Mouse (Mus musculus) ES-E14 (cell line): ENCODE data around the gene Dand5. TPM values are rescaled to one million over a fixed set of nuclear protein-coding genes. Genes with fewer than 3 reads are reported as not detected.

Experiments
- DNase-seq: peaks from one replicate; pipeline ENCODE4 v3.0.0-alpha.2; 2013; ENCODE audit warnings: low read depth, low spot score
- H3K27ac ChIP-seq: 2 replicates; pipeline ENCODE4 v1.5.1; 2012; ENCODE audit warnings: low read depth, mild to moderate bottlenecking, low read length, moderate library complexity, mixed read lengths; ENCODE audit not compliant: poor library complexity, insufficient read depth, severe bottlenecking
- H3K36me3 ChIP-seq: 2 replicates; pipeline ENCODE4 v1.6.1; 2012; ENCODE audit warnings: mild to moderate bottlenecking, low read length, moderate library complexity, mixed read lengths; ENCODE audit not compliant: control insufficient read depth, poor library complexity, insufficient read depth, severe bottlenecking
- H3K4me1 ChIP-seq, 2 experiments: fragments of 150-350 bp in 1 of 2; sonication (generic) in 1 of 2; 2 replicates each; pipeline ENCODE4 v1.6.1; 2012; ENCODE audit warnings: low read length in 2 of 2, mild to moderate bottlenecking in 1 of 2, mixed read lengths in 1 of 2; ENCODE audit not compliant: control insufficient read depth in 2 of 2, insufficient read depth in 2 of 2, poor library complexity in 1 of 2
- H3K4me3 ChIP-seq, 2 experiments: fragments of 150-350 bp in 1 of 2; sonication (generic) in 1 of 2; 2 replicates each; pipeline ENCODE4 v1.5.1; 2012; ENCODE audit warnings: low read length in 2 of 2, low read depth in 1 of 2, mild to moderate bottlenecking in 1 of 2, mixed read lengths in 1 of 2; ENCODE audit not compliant: insufficient read depth in 1 of 2, poor library complexity in 1 of 2, severe bottlenecking in 1 of 2
- H3K9ac ChIP-seq: 2 replicates; pipeline ENCODE4 v1.6.1; 2012; ENCODE audit warnings: low read depth, mild to moderate bottlenecking, low read length, mixed read lengths; ENCODE audit not compliant: poor library complexity, insufficient read depth, severe bottlenecking
- H3K9me3 ChIP-seq: fragments of 150-350 bp; sonication (generic); 2 replicates; pipeline ENCODE4 v1.6.1; 2012; ENCODE audit warnings: low read depth, mild to moderate bottlenecking, low read length; ENCODE audit not compliant: control insufficient read depth, insufficient read depth
- CHD2 ChIP-seq: IDR thresholded peaks from 2 replicates; pipeline ENCODE4 v1.6.1; 2014; ENCODE audit warnings: mild to moderate bottlenecking, low read depth, low read length, inconsistent platforms
- HCFC1 ChIP-seq: IDR thresholded peaks from 2 replicates; pipeline ENCODE4 v1.6.1; 2012; ENCODE audit warnings: low read length, inconsistent platforms, borderline replicate concordance; ENCODE audit not compliant: insufficient read depth
- MAFK ChIP-seq: IDR thresholded peaks from 2 replicates; pipeline ENCODE4 v1.6.1; 2014; ENCODE audit warnings: mild to moderate bottlenecking, low read depth, low read length, inconsistent platforms; ENCODE audit not compliant: insufficient read depth
- ZC3H11A ChIP-seq: IDR thresholded peaks from 2 replicates; pipeline ENCODE4 v1.6.1; 2012; ENCODE audit warnings: low read depth, mild to moderate bottlenecking, inconsistent platforms, low read length, borderline replicate concordance
- ZNF384 ChIP-seq: IDR thresholded peaks from 2 replicates; pipeline ENCODE4 v1.6.1; 2012; ENCODE audit warnings: low read depth, low read length, inconsistent platforms
- in situ Hi-C, 2 experiments: fragments of 600-800 bp; cut with MboI; formaldehyde crosslinking; loops; one replicate each; pipeline ENCODE4 v1.15.1; 2025; ENCODE audit warnings: low sequenced_read_pairs in 2 of 2, inconsistent platforms in 1 of 2; ENCODE audit not compliant: unreplicated experiment in 2 of 2
- total RNA-seq: library from RNA; depleted of rRNA; stranded (reverse); fragments of 300-350 nt; gene quantifications from 2 replicates; pipeline ENCODE4 v1.2.3, GENCODE M21; 2012

Gene Dand5
- total RNA-seq, 1 experiment, result 1.4 TPM

GRCm38 (mm10) chr8:84771000-84771687 lies 51.5 kb downstream of the Dand5 start:
- Histone ChIP-seq H3K9me3 (no peaks in the 10 kb centered on the region), H3K36me3 (no peaks in the 10 kb centered on the region), H3K4me1 (peaks cover 2 to 3% of the 10 kb centered on the region in 2 experiments; a peak in 3 of 4 replicates), H3K27ac (no peak overlapping the region), H3K9ac (no peak overlapping the region), H3K4me3 (no peak overlapping the region)
- DNase-seq, result no peak
- in situ Hi-C loops, result loop anchor here in 1 of 2 experiments (10.0 kb wide), 1 partner anchor 66 kb away; the partner anchor contains the start of gene Lyl1
- TF ChIP-seq ZC3H11A (no peak), ZNF384 (no peak), CHD2 (no peak), HCFC1 (no peak), MAFK (no peak)

- TF ChIP-seq MAFK (no peak), ZNF384 (no peak), HCFC1 (no peak), CHD2 (no peak), ZC3H11A (no peak)
- H3K4me1 ChIP-seq, result peaks cover under 1 to 3% of the 10 kb centered on the region in 2 experiments; a peak in 2 of 4 replicates
- no peak overlapping the region for H3K9ac ChIP-seq
- H3K9me3 ChIP-seq, result no peaks in the 10 kb centered on the region
- no peak overlapping the region for H3K27ac ChIP-seq
- in situ Hi-C loops, result loop anchor here in 1 of 2 experiments (10.0 kb wide), 1 partner anchor 66 kb away; the partner anchor contains the start of gene Lyl1
- H3K4me3 ChIP-seq, result no peak overlapping the region
- DNase-seq, result no peak
- H3K36me3 ChIP-seq, result no peaks in the 10 kb centered on the region
Observed at GRCm38 (mm10) chr8:84770100-84770953, 52.3 kb downstream of the Dand5 start.

DNA sequence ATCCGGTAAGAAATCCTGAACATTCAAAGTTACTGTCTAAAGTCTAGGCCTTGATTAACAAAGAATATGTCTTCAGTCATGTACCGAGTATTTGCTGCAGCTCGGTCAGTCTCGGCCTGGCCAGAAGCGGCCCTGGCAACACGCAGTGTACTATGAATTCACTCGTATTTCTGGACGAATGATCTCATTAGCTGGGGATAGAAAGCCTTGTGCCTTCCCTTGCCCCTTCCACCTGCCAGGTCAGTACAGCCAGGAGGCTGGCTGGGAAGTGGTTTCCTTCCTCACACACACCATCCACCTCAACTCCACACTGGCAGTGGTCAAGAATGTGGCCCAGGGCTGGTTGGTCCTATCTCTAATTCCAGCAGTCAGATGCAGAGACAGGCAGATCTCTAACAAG lies 53.3 kb downstream of the Dand5 start:
- H3K9ac ChIP-seq, result no peak overlapping the region
- in situ Hi-C loops, result no loop called here
- TF ChIP-seq MAFK, result no peak
- TF ChIP-seq CHD2, result no peak
- TF ChIP-seq HCFC1, result no peak
- H3K36me3 ChIP-seq, result no peaks in the 10 kb centered on the region
- H3K27ac ChIP-seq, result no peak overlapping the region
- H3K4me3 ChIP-seq, result no peak overlapping the region
- no peak for DNase-seq
- H3K4me1 ChIP-seq, result peaks cover 0 to 3% of the 10 kb centered on the region in 2 experiments; a peak in 2 of 4 replicates
- no peaks in the 10 kb centered on the region for H3K9me3 ChIP-seq

GRCm38 (mm10) chr8:84768343-84769095 lies 54.1 kb downstream of the Dand5 start:
- Histone ChIP-seq H3K9ac (no peak overlapping the region), H3K27ac (no peak overlapping the region), H3K4me1 (peaks cover 0 to 2% of the 10 kb centered on the region in 2 experiments; a peak in 1 of 4 replicates), H3K4me3 (no peak overlapping the region), H3K9me3 (no peaks in the 10 kb centered on the region), H3K36me3 (no peaks in the 10 kb centered on the region)
- in situ Hi-C loops, result no loop called here
- no peak for TF ChIP-seq MAFK
- no peak for TF ChIP-seq ZNF384
- TF ChIP-seq HCFC1, result no peak
- TF ChIP-seq CHD2, result no peak
- TF ChIP-seq ZC3H11A, result no peak
- no peak for DNase-seq
